Mouse (Mus musculus) liver, embryonic 14 days (tissue): ENCODE measurements around the gene Gm8271. TPM values are rescaled to one million over a fixed set of nuclear protein-coding genes. Genes with fewer than 3 reads are reported as not detected.

Experiments used
- polyA plus RNA-seq: library from polyadenylated mRNA; depleted of rRNA; stranded (reverse); fragments of >200 nt; gene quantifications from 2 replicates; pipeline ENCODE4 v1.2.3, GENCODE M21; 2012; rRNA removed

Gene Gm8271
- polyA plus RNA-seq = not detected in 2 replicates

DNA sequence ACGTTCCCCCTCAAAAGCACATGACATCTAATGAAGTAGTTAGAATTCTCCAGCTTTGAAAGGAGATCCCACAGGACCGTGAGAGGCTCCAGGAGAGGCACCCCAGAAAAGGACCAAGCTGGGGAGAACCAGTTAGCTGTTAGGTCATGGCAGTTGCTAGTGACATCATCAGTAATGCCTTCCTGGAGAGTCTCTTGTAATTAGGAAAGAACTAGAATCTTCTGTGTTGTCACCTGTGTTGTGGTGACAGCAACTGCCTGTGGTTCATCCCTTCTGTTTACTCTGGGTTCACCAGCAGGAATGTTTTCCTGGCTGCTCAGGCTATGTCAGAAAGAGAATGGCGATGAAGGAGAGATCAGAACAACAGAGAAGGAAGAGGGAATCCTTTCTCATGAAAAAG is at the start of gene Gm8271:
Gene Gm8271, plus strand, starts transcription at position 301 of the 400 bp plus-strand sequence.

DNA sequence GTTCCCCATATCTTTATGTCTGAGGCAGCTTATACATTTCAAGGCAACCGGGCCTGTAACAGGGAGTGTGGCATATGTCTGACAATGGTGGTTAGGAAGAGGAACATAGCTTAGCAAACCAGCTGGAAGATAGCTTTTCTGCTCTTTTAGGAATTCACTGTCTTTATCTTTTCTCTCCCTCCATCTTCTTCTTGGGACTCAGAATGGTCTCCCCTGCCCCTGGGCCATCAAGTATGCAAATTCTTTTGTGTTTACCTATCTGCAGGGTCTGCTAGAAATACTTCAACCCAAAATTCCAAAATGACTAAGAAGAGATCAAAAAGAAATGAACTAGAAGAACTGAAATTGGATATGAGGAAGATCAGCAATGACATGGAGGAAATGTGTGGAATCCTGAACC is 21.4 kb upstream of the Gm8271 start, which contains the start of gene Gm3317:
Gene Gm3317, plus strand, starts transcription at position 301 of the 400 bp plus-strand sequence.

Other genes starting within 250 kb of the Gm8271 start
- gene Gm8297, start 201.9 kb upstream of the Gm8271 start, polyA plus RNA-seq = not detected in 2 replicates
- not detected in 2 replicates for gene Gm3298, start 169.9 kb upstream of the Gm8271 start, polyA plus RNA-seq
- not detected in 2 replicates for gene 4930555G01Rik, start 135.2 kb upstream of the Gm8271 start, polyA plus RNA-seq
- 0.02 TPM in 1 of 2 replicates, not detected in the other for gene Gm8281, start 114.8 kb upstream of the Gm8271 start, polyA plus RNA-seq
- gene Gm8279, start 54.3 kb upstream of the Gm8271 start, polyA plus RNA-seq = not detected in 2 replicates
- not detected in 2 replicates for gene Gm3317, start 21.3 kb upstream of the Gm8271 start, polyA plus RNA-seq
- not detected in 2 replicates for gene Gm3526, start 74.8 kb downstream of the Gm8271 start, polyA plus RNA-seq
- not detected in 2 replicates for gene Gm3542, start 149.1 kb downstream of the Gm8271 start, polyA plus RNA-seq
- gene Gm3500, start 203.3 kb downstream of the Gm8271 start, polyA plus RNA-seq = 0.01 TPM in 1 of 2 replicates, not detected in the other